Mouse (Mus musculus): ENCODE results near the gene Nfia.

Gene Nfia

GRCm38 (mm10) chr4:97816001-97816400 lies 43.5 kb downstream of the Nfia start:
- no peak for DNase-seq (ENCODE audit: low spot score in 2 of 2)

- no peak for DNase-seq (ENCODE audit: low spot score in 2 of 2)
Measured at GRCm38 (mm10) chr4:97816753-97817152, 44.2 kb downstream of the Nfia start.

DNA sequence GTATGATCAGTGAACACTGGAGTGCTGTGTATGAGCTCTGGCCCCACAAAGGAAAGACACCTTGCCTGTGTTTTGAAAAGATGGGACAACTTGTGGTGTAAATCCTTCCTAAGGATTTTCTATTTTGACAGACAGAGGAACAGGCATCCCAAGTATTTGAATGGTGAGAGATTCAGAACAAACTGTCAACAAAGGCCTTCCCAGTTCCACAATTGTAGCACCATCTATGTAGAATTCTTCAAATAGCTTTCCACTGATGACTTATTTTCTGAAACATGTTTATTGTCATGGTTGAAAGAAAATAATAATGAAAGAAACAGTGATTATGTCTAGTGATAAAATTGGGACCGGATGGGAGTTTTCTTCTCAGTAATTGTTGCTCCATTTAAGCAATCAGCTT lies 45.2 kb downstream of the Nfia start:
- no peak for DNase-seq (ENCODE audit: low spot score in 2 of 2)

GRCm38 (mm10) chr4:97818498-97818897 lies 46.0 kb downstream of the Nfia start:
- no peak for DNase-seq (ENCODE audit: low spot score in 2 of 2)

DNA sequence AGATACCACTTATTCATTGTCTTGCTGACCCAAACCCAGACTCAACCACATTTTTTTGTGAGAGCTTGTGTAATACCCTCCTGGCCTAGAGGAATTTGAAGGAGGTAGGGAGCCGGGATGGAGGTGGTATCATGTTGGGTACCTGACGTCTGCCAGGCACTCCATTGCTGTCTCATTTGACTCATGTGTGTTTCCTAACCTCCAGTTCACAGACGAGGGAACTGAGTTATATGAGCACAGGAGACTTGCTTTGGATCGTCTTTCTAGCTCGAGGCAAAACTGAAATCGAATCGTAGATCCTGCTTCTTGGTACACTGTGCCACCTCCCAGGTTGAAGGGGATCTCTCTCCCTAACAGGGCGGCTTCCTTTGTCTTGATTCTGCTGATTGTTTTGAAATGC lies 46.6 kb downstream of the Nfia start:
- no peak for DNase-seq (ENCODE audit: low spot score in 2 of 2)

DNA sequence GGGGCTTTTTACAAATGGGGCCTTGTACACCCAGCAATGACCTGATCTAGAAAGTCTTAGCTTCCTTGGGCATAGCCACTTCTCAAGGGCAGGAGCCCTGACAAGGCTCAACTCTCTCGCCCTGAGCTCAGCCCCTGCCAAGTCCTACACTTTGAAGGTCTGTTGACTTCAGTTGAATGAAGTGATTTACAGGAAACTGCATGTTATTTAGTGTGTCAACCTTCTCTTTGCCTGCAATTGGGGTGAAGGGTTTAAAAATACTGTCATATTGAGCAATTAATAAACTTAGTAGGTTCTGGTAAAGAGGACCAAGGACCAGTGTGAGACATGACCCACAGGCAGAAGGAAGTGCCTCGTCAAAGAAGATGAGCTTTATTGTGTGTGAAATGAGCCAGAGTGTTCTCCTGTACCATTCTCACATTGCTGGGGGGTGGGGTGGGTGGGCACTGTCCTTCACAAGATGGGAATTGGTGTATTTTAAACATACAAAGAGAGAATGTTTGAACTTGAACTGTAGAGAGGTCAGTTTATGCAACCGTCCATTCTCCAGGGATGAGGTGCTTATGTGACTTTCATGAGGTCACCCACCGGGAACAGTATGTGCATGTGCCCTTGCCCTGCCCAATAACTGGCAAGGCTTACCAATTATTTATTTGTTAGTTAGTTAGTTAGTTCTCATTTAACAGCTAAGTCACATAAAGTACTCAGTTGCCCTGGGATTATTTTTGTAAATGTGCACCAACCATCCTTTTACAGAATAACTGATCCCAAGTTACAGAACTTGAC lies 48.1 kb downstream of the Nfia start:
- no peak for DNase-seq (ENCODE audit: low spot score in 2 of 2)

DNA sequence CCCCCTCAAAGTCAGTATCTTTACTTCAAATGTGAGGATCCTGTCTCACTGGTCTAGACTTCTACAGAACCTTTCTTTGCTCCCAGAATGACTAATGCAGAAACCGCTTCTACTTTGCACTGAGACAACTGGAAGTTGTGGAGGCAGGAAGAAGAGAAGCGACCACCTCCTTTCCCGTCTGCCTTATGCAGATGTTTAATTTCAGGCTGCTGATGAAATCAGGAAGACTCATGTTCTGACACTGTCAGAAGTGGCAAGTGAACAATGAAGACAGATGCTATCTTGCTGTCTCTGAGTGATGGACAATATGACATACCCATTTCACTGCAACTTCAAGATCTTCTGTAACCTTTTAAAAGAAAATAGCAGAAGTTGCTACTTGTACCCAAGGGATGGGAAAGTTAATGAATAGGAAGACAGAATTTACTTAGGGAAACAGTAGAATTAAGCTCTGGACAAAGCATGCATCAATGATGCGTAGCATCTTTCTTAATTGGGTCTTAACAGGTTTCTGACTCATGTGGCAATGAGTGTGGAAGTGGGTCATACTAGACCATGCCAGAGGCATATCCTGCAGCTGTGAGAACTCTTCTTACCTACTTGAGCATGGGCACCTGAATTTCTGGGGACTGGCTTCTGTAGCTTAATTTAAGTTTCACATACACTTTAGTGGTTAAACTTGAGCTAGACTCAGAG lies 49.2 kb downstream of the Nfia start:
- DNase-seq (ENCODE audit: low spot score in 2 of 2): no peak

DNA sequence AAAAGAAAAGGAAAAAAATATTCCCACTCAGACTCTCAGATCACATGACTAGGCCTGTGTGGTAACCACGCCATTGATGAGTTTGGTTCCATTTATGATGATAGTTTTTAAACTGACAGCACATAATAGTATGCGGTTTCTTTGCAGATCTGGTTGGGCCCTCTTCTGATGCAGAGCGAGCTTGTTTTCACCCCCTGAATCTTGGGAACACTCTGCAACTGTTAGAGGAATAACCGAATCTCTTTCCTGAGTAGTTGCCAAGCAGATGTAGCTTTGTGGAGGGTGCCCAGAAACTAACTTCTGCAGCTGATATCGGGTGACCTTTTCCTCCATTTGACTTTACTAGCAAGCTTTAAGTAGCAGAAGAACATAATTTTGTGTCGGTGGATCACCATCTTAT lies 51.0 kb downstream of the Nfia start:
- DNase-seq (ENCODE audit: low spot score in 2 of 2): no peak

- no peak for DNase-seq (ENCODE audit: low spot score in 2 of 2)
Measured at GRCm38 (mm10) chr4:97824451-97824850, 51.9 kb downstream of the Nfia start.

DNA sequence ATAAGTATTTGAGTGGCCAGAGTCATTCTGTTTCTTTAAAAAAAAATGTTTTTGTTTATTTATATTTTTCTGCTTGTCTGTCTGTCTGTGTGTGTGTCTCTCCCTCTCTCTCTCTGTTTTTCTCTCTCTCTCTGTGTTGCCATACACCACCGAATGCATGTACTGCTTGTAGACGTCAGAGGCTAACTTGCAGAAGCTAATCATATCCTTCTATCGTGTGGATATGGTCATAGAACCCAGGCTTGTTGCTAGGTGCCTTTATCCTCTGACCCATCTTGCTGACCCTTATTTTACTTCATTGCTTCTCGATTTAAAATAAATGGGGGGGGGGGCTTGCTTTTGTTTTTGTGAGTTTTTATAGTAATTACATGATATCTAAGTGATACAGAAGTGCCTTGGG lies 52.9 kb downstream of the Nfia start:
- no peak for DNase-seq (ENCODE audit: low spot score in 2 of 2)

- DNase-seq (ENCODE audit: low spot score in 2 of 2): no peak
Measured at GRCm38 (mm10) chr4:97825841-97826240, 53.3 kb downstream of the Nfia start.

DNA sequence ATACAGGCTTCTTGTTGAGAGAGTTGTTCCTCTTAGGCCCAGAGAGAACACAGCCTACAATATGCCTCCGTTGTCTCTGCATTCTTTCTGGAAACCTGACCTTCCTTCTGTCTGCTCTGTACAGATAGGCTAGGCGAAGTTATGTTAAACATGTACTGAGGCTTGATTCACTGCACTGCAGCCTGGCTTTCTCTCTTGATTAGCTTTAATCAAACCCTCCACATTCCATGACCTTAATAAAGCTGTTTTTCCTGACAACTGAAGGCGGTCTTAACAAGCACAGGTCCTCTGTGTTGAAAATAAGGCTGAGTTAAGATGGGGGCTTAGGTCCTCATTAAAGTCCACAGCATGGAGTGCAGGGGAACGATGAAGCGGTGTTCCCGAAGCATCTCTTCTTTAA lies 54.6 kb downstream of the Nfia start:
- DNase-seq (ENCODE audit: low spot score in 2 of 2): no peak

DNA sequence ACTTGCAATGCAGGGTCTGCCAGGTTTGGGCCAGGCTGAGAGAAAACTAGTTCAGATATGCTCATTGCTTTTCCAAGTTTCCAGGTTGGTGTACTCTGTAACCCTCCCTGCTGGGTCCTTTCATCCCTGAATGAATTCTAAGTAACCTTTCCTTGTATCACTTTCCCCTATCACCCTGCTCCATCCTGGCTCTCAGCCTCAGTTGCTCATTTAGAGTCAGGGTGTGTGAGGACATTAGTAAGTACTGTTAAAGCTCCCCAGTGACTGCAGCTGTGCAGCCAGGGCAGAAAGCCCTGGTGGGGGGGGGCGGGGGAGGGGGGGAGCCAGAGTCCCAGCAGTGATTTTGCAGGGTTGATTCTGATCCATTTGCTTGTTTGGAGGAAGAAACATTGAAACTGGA lies 56.0 kb downstream of the Nfia start:
- no peak for DNase-seq (ENCODE audit: low spot score in 2 of 2)

- no peak for DNase-seq (ENCODE audit: low spot score in 2 of 2)
Measured at GRCm38 (mm10) chr4:97829336-97830050, 57.0 kb downstream of the Nfia start.

- DNase-seq (ENCODE audit: low spot score in 2 of 2): no peak
Measured at GRCm38 (mm10) chr4:97830051-97830853, 57.7 kb downstream of the Nfia start.

DNA sequence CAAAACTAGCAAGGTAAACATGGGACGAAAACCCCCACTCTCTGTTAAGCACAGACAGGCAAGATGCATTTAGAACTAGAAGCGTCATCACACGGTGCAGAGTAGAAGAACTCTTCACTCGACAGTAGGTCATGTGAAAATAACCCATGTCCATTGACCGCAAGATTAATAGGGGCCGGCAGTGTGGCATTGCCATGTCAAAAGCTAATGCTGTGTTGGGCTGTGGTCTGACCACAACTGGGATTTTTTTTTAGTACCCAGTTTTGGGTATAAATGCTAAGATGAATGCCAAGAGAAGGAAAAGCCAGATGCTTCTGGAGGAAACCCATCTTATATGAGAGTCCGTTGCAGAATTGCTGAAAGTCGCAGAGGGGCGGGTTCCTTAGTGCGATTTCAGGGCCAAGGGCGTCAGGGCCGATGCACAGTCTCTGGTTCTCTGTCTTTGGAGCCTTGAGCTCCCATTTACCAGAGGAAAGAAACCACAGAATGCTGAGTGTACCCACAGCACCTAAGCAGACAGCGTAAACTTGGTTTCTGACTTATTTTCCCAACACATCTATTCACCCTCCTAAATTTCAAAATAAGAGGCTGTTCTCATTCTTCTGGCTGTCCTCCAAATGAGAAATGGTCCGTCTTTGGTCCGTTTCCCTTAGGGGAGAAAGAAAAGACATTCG lies 58.5 kb downstream of the Nfia start:
- no peak for DNase-seq (ENCODE audit: low spot score in 2 of 2)

DNA sequence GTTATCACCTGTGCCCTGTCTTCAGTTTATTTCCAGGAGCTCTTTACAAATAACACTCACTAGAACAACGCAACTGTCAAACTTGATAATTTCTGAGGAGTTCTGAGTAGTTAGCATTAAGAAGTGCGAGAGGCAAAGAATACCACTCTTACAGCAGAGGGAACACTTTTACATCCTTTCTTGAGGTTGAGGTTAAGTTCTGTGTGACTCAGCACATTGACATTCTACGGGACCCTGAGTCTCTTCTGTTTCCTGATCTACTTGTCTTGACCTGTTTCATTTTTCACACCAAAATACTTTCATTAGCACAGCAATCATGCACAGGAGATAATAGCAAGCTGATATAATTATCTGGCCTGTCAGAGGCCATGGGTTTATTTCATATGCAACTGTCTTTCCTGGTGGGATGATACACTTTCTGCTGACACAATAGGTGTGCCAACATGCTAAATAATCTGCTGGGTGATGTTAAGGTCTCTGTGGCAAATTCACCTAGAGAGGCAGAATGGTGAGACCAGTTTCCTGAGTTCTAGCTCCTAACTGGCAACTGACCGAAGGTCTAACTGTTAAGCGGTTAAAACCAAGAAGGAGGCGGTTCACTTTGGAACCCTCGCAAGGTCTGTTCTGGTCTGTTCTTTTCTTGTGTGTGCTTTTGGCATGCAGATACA lies 59.2 kb downstream of the Nfia start:
- no peak for DNase-seq (ENCODE audit: low spot score in 2 of 2)

DNA sequence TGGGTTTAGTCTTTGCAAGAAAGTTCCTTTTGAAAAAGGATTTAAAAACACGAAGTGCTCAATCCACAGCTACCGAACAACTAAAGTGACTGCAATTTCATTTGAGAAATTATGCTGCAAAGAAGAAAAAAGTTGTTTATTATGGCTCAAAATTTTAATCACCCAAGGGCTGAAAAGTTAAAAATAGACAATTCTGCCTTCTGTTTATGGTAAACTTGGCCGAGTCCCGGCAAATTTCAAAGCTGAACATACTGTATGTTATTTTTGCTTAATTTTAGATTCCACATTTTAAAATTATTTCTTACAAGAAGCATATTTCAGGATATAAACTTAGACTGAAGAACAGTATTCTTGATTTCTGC lies 59.7 kb downstream of the Nfia start:
- no peak for DNase-seq (ENCODE audit: low spot score in 2 of 2)

DNA sequence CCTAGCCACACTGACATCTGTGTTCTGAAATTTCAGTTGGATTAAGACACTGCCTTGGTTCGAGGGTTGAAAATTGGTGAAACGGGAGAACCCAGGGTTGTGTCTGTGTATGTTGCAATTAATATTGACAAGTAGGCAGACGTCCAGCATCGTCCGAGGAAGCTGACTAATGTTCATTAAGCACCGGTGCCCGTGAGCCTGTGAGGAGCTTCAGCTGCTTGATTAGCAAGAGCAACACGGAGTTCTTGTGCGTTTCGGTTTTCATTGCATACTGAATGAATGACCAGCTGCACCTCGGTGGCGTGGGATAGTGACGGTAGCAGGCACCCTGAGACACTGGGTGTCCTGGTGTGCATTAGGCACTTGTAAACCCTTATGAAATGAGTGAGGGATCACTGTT lies 64.3 kb downstream of the Nfia start:
- DNase-seq (ENCODE audit: low spot score in 2 of 2): no peak

DNA sequence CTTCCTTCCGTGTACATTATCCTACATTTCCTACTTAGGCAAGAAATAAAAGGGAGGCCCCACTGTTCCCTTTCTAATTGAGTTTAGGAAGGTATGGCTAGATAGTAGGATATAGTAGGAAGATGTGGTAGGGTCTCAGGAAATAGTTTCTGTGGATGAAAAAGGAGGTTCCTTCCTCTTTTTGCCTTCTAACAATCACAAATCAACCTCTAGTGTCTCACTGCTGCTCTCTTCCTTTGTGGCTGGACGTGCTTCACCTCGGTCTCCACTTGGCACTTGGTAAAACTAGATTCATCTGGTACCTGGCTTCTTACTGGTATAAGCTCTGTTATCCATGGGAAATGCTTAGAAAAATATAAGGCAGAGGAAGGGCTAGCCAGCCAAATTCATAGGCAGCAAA lies 65.2 kb downstream of the Nfia start:
- no peak for DNase-seq (ENCODE audit: low spot score in 2 of 2)

- DNase-seq (ENCODE audit: low spot score in 2 of 2): no peak
Measured at GRCm38 (mm10) chr4:97838651-97839050, 66.1 kb downstream of the Nfia start.

Measured in frontal cortex, postnatal 10 days (tissue).